Mouse (Mus musculus) small intestine, adult 2 months (tissue): ENCODE measurements around the gene Cul4b. TPM values are rescaled to one million over a fixed set of nuclear protein-coding genes. Genes with fewer than 3 reads are reported as not detected.

Experiments used
- H3K27ac ChIP-seq: fragments of 200-500 bp; 2 replicates; pipeline ENCODE4 v1.5.1; 2012; ENCODE audit warnings: low read depth, low read length, control low read depth, inconsistent platforms; ENCODE audit not compliant: insufficient read depth
- H3K27me3 ChIP-seq: fragments of 200-500 bp; 2 replicates; pipeline ENCODE4 v1.6.1; 2012; ENCODE audit warnings: mild to moderate bottlenecking, moderate library complexity, low read length, inconsistent platforms; ENCODE audit not compliant: control insufficient read depth, insufficient read depth
- H3K36me3 ChIP-seq: fragments of 200-500 bp; 2 replicates; pipeline ENCODE4 v1.6.1; 2012; ENCODE audit warnings: mild to moderate bottlenecking, low read length, control low read depth, inconsistent platforms; ENCODE audit not compliant: control insufficient read depth, insufficient read depth
- H3K4me1 ChIP-seq: fragments of 200-500 bp; 2 replicates; pipeline ENCODE4 v1.6.1; 2012; ENCODE audit warnings: low read length, inconsistent platforms, mixed read lengths; ENCODE audit not compliant: control insufficient read depth, insufficient read depth, insufficient read length
- H3K4me3 ChIP-seq: fragments of 200-500 bp; 2 replicates; pipeline ENCODE4 v1.5.1; 2012; ENCODE audit warnings: low read depth, mild to moderate bottlenecking, control low read depth, inconsistent platforms, low read length, moderate library complexity
- CTCF ChIP-seq: fragments of 200-500 bp; IDR thresholded peaks from 2 replicates; pipeline ENCODE4 v1.5.1; 2012; ENCODE audit warnings: low read depth, mild to moderate bottlenecking, control low read depth, inconsistent platforms, low read length, moderate library complexity, mixed read lengths; ENCODE audit not compliant: insufficient replicate concordance, insufficient read length; ENCODE audit errors: extremely low read depth
- POLR2A ChIP-seq: fragments of 200-500 bp; IDR thresholded peaks from 2 replicates; pipeline ENCODE4 v1.6.1; 2012; ENCODE audit warnings: low read depth, mild to moderate bottlenecking, control low read depth, inconsistent platforms, low read length, moderate library complexity
- WGBS: fragments of 180-500 bp; shearing (Covaris S2); methylation state at CpG from one replicate; pipeline ENCODE4 v1.1.7; 2018; 5-methylcytosine and 5-hydroxymethylcytosine counted together
- polyA plus RNA-seq: library from polyadenylated mRNA; depleted of rRNA; stranded (reverse); fragments of >200 nt; gene quantifications from 2 replicates; pipeline ENCODE4 v1.2.3, GENCODE M21; 2012

The Cul4b gene
- polyA plus RNA-seq, 1 experiment, result 0.75 TPM

- Histone ChIP-seq H3K4me1 (no peaks in the 10 kb centered on the region), H3K4me3 (no peak overlapping the region), H3K27me3 (no peaks in the 10 kb centered on the region), H3K36me3 (no peaks in the 10 kb centered on the region), H3K27ac (no peak overlapping the region)
- WGBS, result 90% methylated on average over 1 of the region's 1 CpGs
- TF ChIP-seq POLR2A (no peak), CTCF (no peak)
Observed at GRCm38 (mm10) chrX:38581140-38581539, 5.1 kb upstream of the Cul4b start.

DNA sequence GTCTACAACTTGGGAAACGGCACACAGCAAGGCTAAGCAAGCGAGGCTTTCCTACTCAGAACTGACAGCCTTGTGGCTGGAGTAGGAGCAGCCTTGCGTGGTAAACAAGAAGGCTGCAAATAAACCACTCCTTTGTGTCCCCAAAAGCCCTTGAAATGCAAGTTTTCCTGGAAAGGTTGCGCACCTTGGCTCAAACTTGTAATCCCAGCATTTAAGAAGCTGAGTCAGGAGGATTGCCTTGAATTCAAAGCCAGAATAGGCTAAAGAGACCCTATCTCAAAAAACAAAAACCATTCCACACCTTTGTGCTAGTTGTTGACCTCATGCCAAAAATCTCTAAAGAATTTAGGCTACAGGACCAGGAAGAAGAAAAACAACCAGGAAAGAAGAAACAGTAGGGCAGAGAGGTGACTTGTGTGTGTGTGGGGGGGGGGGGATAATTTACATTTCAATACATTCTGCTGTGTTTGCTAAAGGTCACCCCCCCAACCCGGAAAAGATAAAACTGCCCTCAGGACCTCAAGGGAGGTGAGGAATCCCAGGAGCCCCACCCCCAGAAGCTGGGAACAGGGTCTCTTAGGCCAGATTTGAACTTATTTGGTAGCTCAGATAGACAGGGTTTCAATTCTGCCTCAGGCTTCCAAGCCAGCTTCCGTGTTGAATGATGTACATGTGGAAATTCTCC is 9.3 kb downstream of the Cul4b start:
- no peak overlapping the region for H3K4me3 ChIP-seq
- no peaks in the 10 kb centered on the region for H3K27me3 ChIP-seq
- H3K36me3 ChIP-seq, result no peaks in the 10 kb centered on the region
- 69% methylated on average over 6 of the region's 6 CpGs for WGBS
- no peaks in the 10 kb centered on the region for H3K4me1 ChIP-seq
- H3K27ac ChIP-seq, result no peak overlapping the region
- TF ChIP-seq CTCF, result no peak
- no peak for TF ChIP-seq POLR2A

GRCm38 (mm10) chrX:38565176-38565542 is 10.8 kb downstream of the Cul4b start:
- peak overlapping the region; percentile 73 for H3K27ac ChIP-seq
- 13% methylated on average over 8 of the region's 8 CpGs for WGBS

DNA sequence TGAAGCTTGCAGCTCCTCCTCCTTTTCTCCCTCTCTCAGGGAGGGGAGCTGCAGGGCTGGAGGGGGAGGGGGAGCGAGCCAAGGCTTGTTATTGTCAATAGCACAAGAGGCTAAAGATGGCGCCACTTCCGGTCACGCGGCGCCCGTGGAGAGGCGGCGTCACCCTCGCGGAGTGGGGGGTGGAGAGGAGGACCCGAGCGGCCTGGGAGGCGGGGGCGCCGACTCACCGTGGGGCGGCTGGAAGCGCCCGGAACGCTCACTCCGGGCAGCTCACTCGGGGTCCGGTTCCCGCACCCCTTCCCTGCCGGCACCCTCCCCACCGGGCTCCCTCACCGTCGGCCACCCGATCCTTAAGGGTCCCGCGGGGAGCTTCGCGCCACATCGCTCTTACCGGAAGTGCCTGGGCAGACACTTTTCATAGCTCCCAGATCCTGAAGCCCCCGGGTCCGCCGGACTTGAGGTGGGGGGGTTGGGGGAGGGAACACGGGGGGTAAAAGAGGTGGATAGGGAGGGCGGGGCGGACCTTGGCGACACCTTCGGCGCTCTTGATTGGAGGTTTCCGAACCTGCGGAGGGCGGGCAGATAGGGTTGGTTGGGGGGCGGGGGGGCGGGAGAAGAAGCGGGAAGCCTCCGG is 11.3 kb downstream of the Cul4b start:
- WGBS, result 10% methylated on average over 49 of the region's 52 CpGs
- H3K27ac ChIP-seq, result peak overlapping the region; percentile 89
- H3K4me1 ChIP-seq, result no peaks in the 10 kb centered on the region

More at GRCm38 (mm10) chrX:38565176-38565542, 10.8 kb downstream of the Cul4b start:
- Histone ChIP-seq H3K4me1 (no peaks in the 10 kb centered on the region), H3K27me3 (no peaks in the 10 kb centered on the region), H3K36me3 (0 out of 2 replicates have a peak, but pooled peaks cover 2% of the 10 kb centered on the region), H3K4me3 (peak overlapping the region; percentile 44; the same call in 1 of the 2 replicates)
- TF ChIP-seq POLR2A (no peak), CTCF (no peak)

GRCm38 (mm10) chrX:38563941-38564541 is 12.0 kb downstream of the Cul4b start:
- H3K27ac ChIP-seq, result peak overlapping the region; percentile 82
- H3K36me3 ChIP-seq, result peaks cover 4% of the 10 kb centered on the region; the same call in 1 of the 2 replicates
- no peaks in the 10 kb centered on the region for H3K4me1 ChIP-seq
- TF ChIP-seq CTCF (no peak), POLR2A (no peak)
- 5% methylated on average over 19 of the region's 19 CpGs for WGBS
- H3K27me3 ChIP-seq, result no peaks in the 10 kb centered on the region
- peak overlapping the region; percentile 94 for H3K4me3 ChIP-seq

More for the DNA sequence above, 11.3 kb downstream of the Cul4b start:
- TF ChIP-seq CTCF (no peak), POLR2A (0 out of 2 replicates have a peak, but pooled peaks have one; percentile 28)
- Histone ChIP-seq H3K4me3 (peak overlapping the region; percentile 94), H3K27me3 (no peaks in the 10 kb centered on the region), H3K36me3 (0 out of 2 replicates have a peak, but pooled peaks cover 2% of the 10 kb centered on the region)

GRCm38 (mm10) chrX:38553255-38553654 is 22.7 kb downstream of the Cul4b start:
- Histone ChIP-seq H3K4me3 (no peak overlapping the region), H3K27ac (no peak overlapping the region), H3K36me3 (peaks cover 6% of the 10 kb centered on the region; the same call in 1 of the 2 replicates), H3K4me1 (no peaks in the 10 kb centered on the region), H3K27me3 (no peaks in the 10 kb centered on the region)
- no peak for TF ChIP-seq CTCF
- no peak for TF ChIP-seq POLR2A

DNA sequence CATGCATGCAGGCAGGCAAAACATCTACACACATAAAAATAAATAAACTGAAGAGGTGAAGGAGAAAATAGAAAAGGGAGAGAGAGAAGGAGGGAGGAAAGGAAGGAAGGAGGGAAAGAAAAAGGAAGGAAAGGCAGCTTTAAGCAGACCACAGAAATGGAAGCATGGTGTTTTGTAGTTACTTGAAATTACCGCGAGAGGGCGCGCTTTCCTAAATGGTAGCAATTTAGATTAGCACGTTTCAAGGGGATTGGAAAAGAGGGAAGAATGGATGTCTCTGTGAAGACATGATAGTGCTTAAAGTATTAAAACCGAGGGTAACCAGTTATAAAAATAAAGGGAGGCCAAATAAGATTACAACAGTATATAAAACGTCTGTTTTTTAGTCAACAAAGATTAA is 61.4 kb downstream of the Cul4b start:
- TF ChIP-seq POLR2A, result no peak
- TF ChIP-seq CTCF, result no peak
- no peaks in the 10 kb centered on the region for H3K4me1 ChIP-seq
- no peak overlapping the region for H3K27ac ChIP-seq
- H3K27me3 ChIP-seq, result no peaks in the 10 kb centered on the region
- no peak overlapping the region for H3K4me3 ChIP-seq
- no peaks in the 10 kb centered on the region for H3K36me3 ChIP-seq
- 4% methylated on average over 7 of the region's 7 CpGs for WGBS
